Mouse (Mus musculus): ENCODE measurements at regions not wholly inside any gene's neighbourhood (a gene's known extent, or its start where the extent isn't known, plus 50 kb on each side); places are given as distances from the start of the nearest gene placed in this dataset.

- TF ChIP-seq CTCF (IDR thresholded peaks at IDR 0.05): no peak
- no peak for TF ChIP-seq POLR2A (IDR thresholded peaks at IDR 0.05; ENCODE audit: insufficient read depth, low read depth, low read length)
Observed at GRCm38 (mm10) chr17:45808374-45808773, 74.7 kb upstream of the 1600014C23Rik start.
